Mouse (Mus musculus) gastrocnemius, postnatal 25 days (tissue): Measurements from ENCODE around the gene Calhm3. TPM values are rescaled to one million over a fixed set of nuclear protein-coding genes. Genes with fewer than 3 reads are reported as not detected.

ENCODE experiments used
- DNase-seq: peaks from one replicate; pipeline ENCODE4 v3.0.0; 2022
- total RNA-seq, 2 experiments: library from RNA; stranded (reverse); gene quantifications; 1 replicate in 1 of 2; 2 replicates in 1 of 2; pipeline ENCODE4 v1.2.3; 2021

The Calhm3 gene
- total RNA-seq, 2 experiments from 2014 or later, result not detected

GRCm38 (mm10) chr19:47118634-47119033 is 38.9 kb downstream of the Calhm3 start:
- no peak for DNase-seq

- no peak for DNase-seq
Observed at GRCm38 (mm10) chr19:47104641-47105271, 52.8 kb downstream of the Calhm3 start.

Other genes with a start within 250 kb of the Calhm3 start
- not detected for gene Ina, start 143.1 kb downstream of the Calhm3 start, total RNA-seq
- gene Nt5c2, start 142.6 kb downstream of the Calhm3 start, total RNA-seq, result 10 to 100 TPM; 17.0 to 23.6 TPM
- 1 to 10 TPM; 3.4 to 4.1 TPM for gene Pcgf6, start 106.9 kb downstream of the Calhm3 start, total RNA-seq
- 1 to 10 TPM; 2.3 to 3.1 TPM for gene Taf5, start 90.0 kb downstream of the Calhm3 start, total RNA-seq
- gene Usmg5, start 67.1 kb downstream of the Calhm3 start, total RNA-seq, result 1,000 to 10,000 TPM; 1,205 to 1,223 TPM
- gene Pdcd11, start 67.0 kb downstream of the Calhm3 start, total RNA-seq, result 1 to 10 TPM; 6.9 to 7.3 TPM
- gene Calhm2, start 19.5 kb downstream of the Calhm3 start, total RNA-seq, result 1 to 10 TPM; 1.9 to 2.2 TPM
- not detected for gene Calhm1, start 13.5 kb downstream of the Calhm3 start, total RNA-seq
- gene Neurl1a, start 21.1 kb upstream of the Calhm3 start, total RNA-seq, result 100 to 1,000 TPM in 1 of 2 experiments, 10 to 100 TPM in 1; 98.2 to 105 TPM